In genomic region chr1:149832952-149833351, GRCm38 (mm10) we compare ENCODE assay signal across 9 mouse cellular contexts.
A peak's percentile ranks its signal among the peaks of the same experiment; 100 is the strongest.
DNase-seq lines count a peak whose midpoint lies in the region; ATAC-seq lines count a peak whose summit lies in the region.
"Had no signal": no experiment of that assay in that cellular context is flagged by ENCODE, and none has a peak within 500 bp of the region (broad histone marks: within the 10 kb centered on the region; RNA-seq: fewer than 3 reads in every experiment).

No protein-coding gene starts in this region.

- no peaks in the 10 kb centered on the region for H3K4me1 ChIP-seq in kidney, embryonic 16.5 days (ENCODE audit: insufficient read depth, low read length)
- no peaks in the 10 kb centered on the region for H3K4me1 ChIP-seq in midbrain, embryonic 16.5 days (ENCODE audit: control insufficient read depth, insufficient read depth, low read length)
- H3K4me1 ChIP-seq: liver, embryonic 13.5 days had no signal

- peak; percentile 38 for DNase-seq in layer of hippocampus, adult 11-12 months (ENCODE audit: low spot score)
- no peak for DNase-seq in layer of hippocampus, postnatal 10 days (ENCODE audit: low spot score in 2 of 2)
- DNase-seq in NIH3T3 (ENCODE audit: low read depth): peak; percentile 87
- DNase-seq in fibroblast of lung, adult 2 months (ENCODE audit: low read depth): peak; percentile 33
- no peak for DNase-seq in gastrocnemius, postnatal 4 days (ENCODE audit: low spot score in 2 of 2)
- no peak for DNase-seq in natural killer cell, adult 2 months (ENCODE audit: low spot score in 2 of 2)
- DNase-seq: liver, embryonic 13.5 days had no signal

- H3K9me3 ChIP-seq in kidney, embryonic 16.5 days (ENCODE audit: low read length): no peaks in the 10 kb centered on the region
- no peaks in the 10 kb centered on the region for H3K9me3 ChIP-seq in midbrain, embryonic 16.5 days (replicated peaks; ENCODE audit: control insufficient read depth, low read length, poor library complexity, severe bottlenecking)
- H3K9me3 ChIP-seq: liver, embryonic 13.5 days had no signal

- H3K27ac ChIP-seq in kidney, embryonic 16.5 days (ENCODE audit: low read length): no peak overlapping the region
- no peak overlapping the region for H3K27ac ChIP-seq in midbrain, embryonic 16.5 days (ENCODE audit: low read length)
- H3K27ac ChIP-seq: liver, embryonic 13.5 days had no signal

- H3K9ac ChIP-seq in kidney, embryonic 16.5 days (replicated peaks; ENCODE audit: low read length): no peak overlapping the region
- H3K9ac ChIP-seq in midbrain, embryonic 16.5 days (ENCODE audit: low read depth, low read length): no peak overlapping the region
- H3K9ac ChIP-seq: liver, embryonic 13.5 days had no signal

- H3K27me3 ChIP-seq in kidney, embryonic 16.5 days (ENCODE audit: insufficient read depth, low read length): no peaks in the 10 kb centered on the region
- no peaks in the 10 kb centered on the region for H3K27me3 ChIP-seq in midbrain, embryonic 16.5 days (ENCODE audit: control insufficient read depth, insufficient read depth, low read depth, low read length)
- H3K27me3 ChIP-seq: liver, embryonic 13.5 days had no signal

- ATAC-seq in kidney, embryonic 16.5 days (ENCODE audit: low FRiP score, low TSS enrichment): peak; percentile 92
- ATAC-seq in midbrain, embryonic 16.5 days: peak; percentile 94

- no peak overlapping the region for H3K4me2 ChIP-seq in kidney, embryonic 16.5 days (replicated peaks; ENCODE audit: low read depth, low read length)
- no peak overlapping the region for H3K4me2 ChIP-seq in midbrain, embryonic 16.5 days (ENCODE audit: low read length)
- H3K4me2 ChIP-seq: liver, embryonic 13.5 days had no signal

- H3K4me3 ChIP-seq in kidney, embryonic 16.5 days (ENCODE audit: low read length): no peak overlapping the region
- H3K4me3 ChIP-seq in midbrain, embryonic 16.5 days (ENCODE audit: low read depth, low read length): no peak overlapping the region
- H3K4me3 ChIP-seq: liver, embryonic 13.5 days had no signal

- 7% methylated on average over 2 of the region's 2 CpGs for WGBS in kidney, embryonic 16.5 days
- 22% methylated on average over 2 of the region's 2 CpGs for WGBS in midbrain, embryonic 16.5 days

- H3K36me3 ChIP-seq in kidney, embryonic 16.5 days (ENCODE audit: insufficient read depth, low read length): no peaks in the 10 kb centered on the region
- no peaks in the 10 kb centered on the region for H3K36me3 ChIP-seq in midbrain, embryonic 16.5 days (ENCODE audit: control insufficient read depth, insufficient read depth, low read length)
- H3K36me3 ChIP-seq: liver, embryonic 13.5 days had no signal

Comparison
In these comparisons a context has a peak if more than half of its experiments do, and no peak if none do; other contexts are left out.
1. DNase-seq: peak in layer of hippocampus, adult 11-12 months (single experiment), NIH3T3 (single experiment) and fibroblast of lung, adult 2 months (single experiment); none in layer of hippocampus, postnatal 10 days (0 of 2), gastrocnemius, postnatal 4 days (0 of 2) and natural killer cell, adult 2 months (0 of 2).